Mouse (Mus musculus): Measurements from ENCODE around the gene Kcnj16. TPM values are rescaled to one million over a fixed set of nuclear protein-coding genes. Genes with fewer than 3 reads are reported as not detected.
A peak's percentile ranks its signal among the peaks of the same experiment; 100 is the strongest.

The Kcnj16 gene
- polyA plus RNA-seq, 1 experiment, result 0.14 TPM

DNA sequence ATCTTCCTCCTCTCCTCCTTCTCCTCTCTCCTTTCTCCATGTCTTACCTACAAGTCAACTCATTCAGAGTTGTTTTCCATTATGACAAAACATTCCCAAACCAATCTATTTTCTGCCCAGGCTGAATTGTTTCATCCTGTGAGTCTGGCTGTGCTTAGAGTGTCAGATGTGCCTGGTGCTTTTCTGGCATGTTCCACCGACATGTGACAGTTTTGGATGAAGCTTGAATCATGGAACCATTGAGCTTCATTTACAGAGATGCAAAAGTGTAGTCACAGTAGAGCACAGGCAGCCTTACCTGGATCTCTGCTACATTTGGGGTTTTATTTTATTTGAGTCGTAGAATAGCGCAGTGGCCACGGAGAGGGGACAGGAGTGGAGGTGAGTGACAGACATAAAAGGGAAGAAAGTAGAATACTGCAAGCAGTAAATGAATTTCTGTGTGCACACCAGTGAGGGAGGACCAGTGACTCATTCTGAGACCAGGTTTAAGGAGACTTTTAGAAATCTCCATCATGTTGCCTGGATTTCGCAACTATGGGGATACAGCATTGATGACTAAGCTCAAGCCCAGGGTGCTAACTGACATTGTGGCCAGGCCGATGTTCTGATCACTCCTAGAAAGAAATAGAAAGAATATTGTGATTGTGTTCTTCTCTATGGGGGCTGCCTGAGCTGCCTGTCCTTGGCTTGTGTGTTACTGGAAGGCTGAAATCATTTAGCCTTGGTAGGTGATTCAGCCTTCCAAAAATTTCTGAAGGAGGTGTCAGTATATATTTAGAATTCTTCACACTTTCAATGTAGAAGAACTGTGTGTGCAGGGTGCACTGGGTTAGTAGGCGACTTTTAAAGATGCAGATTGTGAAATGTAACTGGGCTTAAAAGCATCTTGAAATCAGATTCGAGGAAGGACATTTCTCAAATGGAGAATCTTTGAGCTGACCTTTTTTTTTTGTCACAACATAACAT, 87.3 kb downstream of the Kcnj16 start:
- WGBS, result 85% methylated on average over 8 of the region's 8 CpGs
- Histone ChIP-seq H3K27me3 (ENCODE audit: control insufficient read depth, insufficient read depth, low read length) (no peaks in the 10 kb centered on the region), H3K36me3 (ENCODE audit: control insufficient read depth, insufficient read depth, low read length) (no peaks in the 10 kb centered on the region), H3K4me3 (ENCODE audit: low read depth, low read length) (no peak overlapping the region), H3K4me1 (ENCODE audit: control insufficient read depth, insufficient read depth, insufficient read length, low read length) (no peaks in the 10 kb centered on the region), H3K27ac (ENCODE audit: insufficient read depth, low read depth, low read length) (no peak overlapping the region)
- TF ChIP-seq POLR2A (IDR thresholded peaks at IDR 0.05; ENCODE audit: low read depth, low read length), result no peak
- no peak for TF ChIP-seq CTCF (IDR thresholded peaks at IDR 0.05; ENCODE audit: extremely low read depth, insufficient read length, insufficient replicate concordance, low read depth, low read length)

DNA sequence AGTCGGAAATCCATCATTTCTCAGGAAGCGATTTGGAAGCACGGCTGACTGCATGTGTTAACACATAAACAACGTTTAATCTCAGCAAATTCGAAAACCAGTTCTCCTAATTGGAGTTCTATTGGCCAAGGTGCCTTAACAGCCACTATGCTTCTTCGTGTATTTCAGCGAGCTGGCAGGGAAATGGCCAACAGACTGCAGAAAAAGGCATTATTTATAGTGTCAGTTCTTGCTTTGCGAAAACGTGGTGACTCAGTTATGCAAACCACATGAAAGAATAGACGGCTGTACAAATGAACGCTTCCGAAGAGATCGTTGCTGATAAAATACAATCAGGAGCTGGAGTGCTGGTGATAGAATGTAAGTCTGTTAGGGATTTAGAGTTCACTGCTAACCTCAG, 88.2 kb downstream of the Kcnj16 start:
- 68% methylated on average over 13 of the region's 13 CpGs for WGBS

DNA sequence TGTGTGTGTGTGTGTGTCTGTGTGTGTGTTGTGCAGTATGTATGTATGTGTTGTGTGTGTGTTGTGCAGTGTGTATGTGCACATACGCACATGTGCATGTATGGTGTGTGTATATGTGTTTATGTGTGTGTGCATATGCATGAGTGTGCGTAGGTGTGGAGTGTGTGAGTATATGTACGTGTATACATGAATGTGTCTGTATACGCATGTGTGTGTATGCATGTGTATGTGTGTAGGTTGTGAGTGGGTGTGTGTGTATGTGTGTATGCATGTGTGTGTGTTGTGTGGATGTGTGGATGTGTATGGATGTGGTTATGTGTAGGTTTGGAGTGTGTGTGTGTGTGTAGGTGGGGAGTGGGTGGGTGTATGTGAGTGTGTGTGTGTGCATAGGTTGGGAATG, 89.6 kb downstream of the Kcnj16 start:
- Histone ChIP-seq H3K4me1 (ENCODE audit: control insufficient read depth, insufficient read depth, insufficient read length, low read length) (no peaks in the 10 kb centered on the region), H3K27me3 (ENCODE audit: control insufficient read depth, insufficient read depth, low read length) (no peaks in the 10 kb centered on the region), H3K27ac (ENCODE audit: insufficient read depth, low read depth, low read length) (no peak overlapping the region), H3K36me3 (ENCODE audit: control insufficient read depth, insufficient read depth, low read length) (no peaks in the 10 kb centered on the region), H3K4me3 (ENCODE audit: low read depth, low read length) (no peak overlapping the region)
- 96% methylated on average over 4 of the region's 4 CpGs for WGBS
- no peak for TF ChIP-seq CTCF (IDR thresholded peaks at IDR 0.05; ENCODE audit: extremely low read depth, insufficient read length, insufficient replicate concordance, low read depth, low read length)

More for the DNA sequence above, 88.2 kb downstream of the Kcnj16 start:
- no peaks in the 10 kb centered on the region for H3K4me1 ChIP-seq (ENCODE audit: control insufficient read depth, insufficient read depth, insufficient read length, low read length)
- H3K27ac ChIP-seq (ENCODE audit: insufficient read depth, low read depth, low read length), result no peak overlapping the region
- H3K36me3 ChIP-seq (ENCODE audit: control insufficient read depth, insufficient read depth, low read length), result no peaks in the 10 kb centered on the region
- H3K27me3 ChIP-seq (ENCODE audit: control insufficient read depth, insufficient read depth, low read length), result no peaks in the 10 kb centered on the region
- TF ChIP-seq POLR2A (IDR thresholded peaks at IDR 0.05; ENCODE audit: low read depth, low read length), result no peak
- TF ChIP-seq CTCF (IDR thresholded peaks at IDR 0.05; ENCODE audit: extremely low read depth, insufficient read length, insufficient replicate concordance, low read depth, low read length), result no peak
- H3K4me3 ChIP-seq (ENCODE audit: low read depth, low read length), result no peak overlapping the region

GRCm38 (mm10) chr11:111059440-111059839, 91.6 kb downstream of the Kcnj16 start:
- TF ChIP-seq CTCF (IDR thresholded peaks at IDR 0.05; ENCODE audit: extremely low read depth, insufficient read length, insufficient replicate concordance, low read depth, low read length), result no peak
- no peak for TF ChIP-seq POLR2A (IDR thresholded peaks at IDR 0.05; ENCODE audit: low read depth, low read length)
- H3K4me1 ChIP-seq (ENCODE audit: control insufficient read depth, insufficient read depth, insufficient read length, low read length), result no peaks in the 10 kb centered on the region
- H3K4me3 ChIP-seq (ENCODE audit: low read depth, low read length), result no peak overlapping the region
- H3K36me3 ChIP-seq (ENCODE audit: control insufficient read depth, insufficient read depth, low read length), result no peaks in the 10 kb centered on the region
- no peaks in the 10 kb centered on the region for H3K27me3 ChIP-seq (ENCODE audit: control insufficient read depth, insufficient read depth, low read length)
- no peak overlapping the region for H3K27ac ChIP-seq (ENCODE audit: insufficient read depth, low read depth, low read length)

DNA sequence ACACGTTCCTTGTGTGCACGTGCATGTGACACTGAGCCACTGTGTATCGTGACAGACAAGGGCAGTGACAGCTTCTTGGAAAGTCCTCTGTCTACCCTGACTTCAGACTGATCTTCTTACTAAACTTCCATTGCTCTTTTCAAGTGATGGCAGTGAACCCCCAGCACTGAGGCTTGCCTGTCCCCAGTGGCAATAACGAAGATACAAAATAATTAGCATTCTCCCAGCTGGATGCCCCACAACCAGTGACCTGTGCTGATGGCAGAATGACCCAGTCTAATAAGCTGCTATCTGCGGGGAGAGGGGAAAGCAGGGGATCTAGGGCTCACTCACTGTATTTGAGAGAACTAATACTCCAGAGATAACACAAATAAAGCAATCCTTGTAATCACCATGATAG, 92.4 kb downstream of the Kcnj16 start:
- H3K27ac ChIP-seq (ENCODE audit: insufficient read depth, low read depth, low read length), result no peak overlapping the region
- no peaks in the 10 kb centered on the region for H3K27me3 ChIP-seq (ENCODE audit: control insufficient read depth, insufficient read depth, low read length)
- WGBS, result 64% methylated on average over 5 of the region's 5 CpGs
- no peak overlapping the region for H3K4me3 ChIP-seq (ENCODE audit: low read depth, low read length)
- no peaks in the 10 kb centered on the region for H3K36me3 ChIP-seq (ENCODE audit: control insufficient read depth, insufficient read depth, low read length)
- no peak for TF ChIP-seq CTCF (IDR thresholded peaks at IDR 0.05; ENCODE audit: extremely low read depth, insufficient read length, insufficient replicate concordance, low read depth, low read length)
- TF ChIP-seq POLR2A (IDR thresholded peaks at IDR 0.05; ENCODE audit: low read depth, low read length), result no peak
- H3K4me1 ChIP-seq (ENCODE audit: control insufficient read depth, insufficient read depth, insufficient read length, low read length), result no peaks in the 10 kb centered on the region

DNA sequence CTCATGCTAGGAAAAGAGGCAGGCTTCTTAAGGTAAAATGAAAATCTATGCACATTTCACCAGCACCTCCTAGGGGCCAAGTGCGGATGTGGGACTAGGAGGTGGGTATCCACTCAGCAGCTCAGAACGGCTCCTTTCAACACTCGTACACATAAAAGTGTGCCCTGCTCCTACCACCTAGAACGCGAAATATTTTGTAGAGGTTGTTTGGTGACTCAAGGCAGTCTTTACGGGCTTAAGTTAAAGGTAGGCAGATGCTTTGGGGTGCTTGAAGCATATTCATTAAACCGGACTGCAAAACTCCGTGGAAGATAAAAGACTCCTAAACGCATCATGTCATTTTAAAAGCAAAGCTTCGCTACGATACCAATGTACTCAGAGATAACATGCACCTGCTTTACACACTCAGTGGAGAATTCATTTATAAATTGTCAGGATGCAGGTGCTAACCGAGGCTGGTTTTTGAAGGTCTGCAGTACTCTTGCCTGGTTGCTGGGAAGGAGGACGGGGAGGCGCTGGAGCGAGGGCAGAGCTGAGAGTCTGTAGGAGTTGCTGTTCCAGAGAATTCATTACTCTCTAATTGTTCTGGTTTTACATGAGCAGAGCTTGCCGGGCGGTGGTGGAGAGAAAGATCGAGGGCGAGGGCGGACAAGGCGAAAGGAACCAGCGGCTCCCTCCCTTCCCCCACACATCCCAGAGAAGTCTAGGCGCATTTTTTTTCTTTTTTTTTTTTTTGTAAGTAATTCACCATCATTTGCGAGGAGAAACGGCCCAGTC, 97.1 kb downstream of the Kcnj16 start:
- Histone ChIP-seq H3K27ac (ENCODE audit: insufficient read depth, low read depth, low read length) (peak overlapping the region; percentile 12; the same call in 1 of the 2 replicates), H3K4me1 (ENCODE audit: control insufficient read depth, insufficient read depth, insufficient read length, low read length) (no peaks in the 10 kb centered on the region), H3K4me3 (ENCODE audit: low read depth, low read length) (peak overlapping the region; percentile 72), H3K27me3 (ENCODE audit: control insufficient read depth, insufficient read depth, low read length) (no peaks in the 10 kb centered on the region), H3K36me3 (ENCODE audit: control insufficient read depth, insufficient read depth, low read length) (no peaks in the 10 kb centered on the region)
- WGBS, result under 1% methylated on average over 25 of the region's 25 CpGs
- TF ChIP-seq POLR2A (IDR thresholded peaks at IDR 0.05; ENCODE audit: low read depth, low read length) (no peak), CTCF (IDR thresholded peaks at IDR 0.05; ENCODE audit: extremely low read depth, insufficient read length, insufficient replicate concordance, low read depth, low read length) (peak; percentile 50; the same call in 1 of the 2 replicates)
